Mouse (Mus musculus): ENCODE results near the gene Olfr573-ps1. TPM values are rescaled to one million over a fixed set of nuclear protein-coding genes. Genes with fewer than 3 reads are reported as not detected.

Olfr573-ps1 gene
- total RNA-seq (2021) = not detected
- long read RNA-seq = 0 reads

DNA sequence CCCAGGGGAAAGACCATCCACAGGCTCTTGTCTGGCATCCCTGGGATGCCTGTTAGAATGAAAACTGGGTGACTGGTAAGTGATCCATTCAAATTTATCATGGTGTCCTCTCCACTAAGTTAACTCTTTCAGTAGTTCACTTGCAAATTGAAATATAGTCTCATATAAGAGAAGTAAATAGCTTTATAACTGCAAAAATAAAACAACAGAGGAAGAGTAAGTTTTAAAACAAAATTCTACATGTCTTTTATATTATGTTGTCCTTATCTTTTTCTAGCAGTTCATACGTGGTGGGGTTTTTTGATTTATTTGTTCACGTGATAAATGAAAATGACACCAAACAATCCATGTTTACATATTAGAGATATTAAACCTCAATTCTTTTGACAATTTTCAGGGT lies at the start of gene Olfr573-ps1:
Olfr573-ps1 (minus strand) TSS at position 101 of the 400 bp plus-strand sequence.
- DNase-seq (ENCODE audit: low spot score in 2 of 2) = no peak

GRCm38 (mm10) chr7:102989224-102989623 lies 46.8 kb upstream of the Olfr573-ps1 start, which contains the start of gene Olfr578:
TSS of gene Olfr578 (minus strand) at chr7:102989324.
- no peak for DNase-seq (ENCODE audit: low spot score in 2 of 2)

GRCm38 (mm10) chr7:102975843-102976242 lies 33.5 kb upstream of the Olfr573-ps1 start, which contains the start of gene Olfr577:
TSS of gene Olfr577 (minus strand) at chr7:102975943.
- no peak for DNase-seq (ENCODE audit: low spot score in 2 of 2)

- no peak for DNase-seq (ENCODE audit: low spot score in 2 of 2)
Observed at GRCm38 (mm10) chr7:102974399-102974798, 32.0 kb upstream of the Olfr573-ps1 start.

- no peak for DNase-seq (ENCODE audit: low spot score in 2 of 2)
Observed at GRCm38 (mm10) chr7:102962360-102962759, 20.0 kb upstream of the Olfr573-ps1 start, which contains the start of gene Olfr576. TSS of gene Olfr576 (plus strand) at chr7:102962660.

GRCm38 (mm10) chr7:102958593-102958992 lies 16.2 kb upstream of the Olfr573-ps1 start, which contains the start of gene Olfr575:
TSS of gene Olfr575 (minus strand) at chr7:102958775.
- DNase-seq (ENCODE audit: low spot score in 2 of 2) = no peak

GRCm38 (mm10) chr7:102958137-102958536 lies 15.8 kb upstream of the Olfr573-ps1 start:
- no peak for DNase-seq (ENCODE audit: low spot score in 2 of 2)

DNA sequence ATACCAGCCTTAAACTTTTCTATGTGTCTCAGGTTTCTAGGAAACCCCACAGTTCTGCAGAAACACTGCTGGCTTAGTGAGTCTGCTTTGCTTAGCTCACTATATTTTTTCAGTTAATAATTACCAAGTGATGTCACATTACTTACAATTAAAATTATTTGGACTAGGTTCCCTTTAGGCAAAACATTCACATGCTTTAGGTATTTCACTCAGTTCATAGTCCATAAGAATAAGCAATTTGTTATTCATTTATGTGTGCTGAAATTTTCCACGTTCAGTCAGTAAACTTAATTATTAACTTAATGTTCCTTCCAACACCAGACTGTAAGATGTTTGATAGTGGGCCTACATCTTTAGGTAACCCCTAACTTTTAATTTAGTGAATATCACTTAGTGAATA lies 8.4 kb upstream of the Olfr573-ps1 start:
- DNase-seq (ENCODE audit: low spot score in 2 of 2) = no peak

GRCm38 (mm10) chr7:102948167-102948566 lies 5.8 kb upstream of the Olfr573-ps1 start, which contains the start of gene Olfr574:
TSS of gene Olfr574 (plus strand) at chr7:102948467.
- DNase-seq (ENCODE audit: low spot score in 2 of 2) = no peak

DNA sequence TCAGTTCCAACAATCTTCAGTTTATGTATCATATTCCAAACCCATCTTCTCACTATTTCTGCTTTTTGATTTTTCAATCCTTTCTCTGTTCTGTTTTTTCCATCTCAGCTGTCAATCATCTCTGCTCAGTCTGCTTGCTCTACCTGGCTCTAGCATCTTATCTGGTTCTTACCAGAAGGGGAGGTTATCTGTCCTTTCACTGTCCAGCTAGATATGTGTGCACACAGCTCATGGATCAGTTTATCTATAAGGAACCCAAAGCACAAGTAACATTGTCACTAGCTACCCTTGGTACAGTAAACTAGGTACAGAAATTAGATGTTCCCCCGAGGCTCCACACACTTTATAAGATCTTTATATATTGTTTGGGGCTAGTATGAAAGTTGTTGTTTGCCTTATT lies 1.0 kb upstream of the Olfr573-ps1 start:
- DNase-seq (ENCODE audit: low spot score in 2 of 2) = no peak

GRCm38 (mm10) chr7:102927105-102927504 lies 15.3 kb downstream of the Olfr573-ps1 start:
- no peak for DNase-seq (ENCODE audit: low spot score in 2 of 2)

- no peak for DNase-seq (ENCODE audit: low spot score in 2 of 2)
Observed at GRCm38 (mm10) chr7:102924109-102924508, 18.3 kb downstream of the Olfr573-ps1 start, which contains the start of gene Olfr572. TSS of gene Olfr572 (plus strand) at chr7:102924409.

- DNase-seq (ENCODE audit: low spot score in 2 of 2) = peak in 1 of 2 experiments; percentile 29
Observed at GRCm38 (mm10) chr7:102919632-102920031, 22.7 kb downstream of the Olfr573-ps1 start.

GRCm38 (mm10) chr7:102917032-102917875 lies 25.1 kb downstream of the Olfr573-ps1 start, which contains the start of gene Olfr571:
TSS of gene Olfr571 (minus strand) at chr7:102917536.
- no peak for DNase-seq (ENCODE audit: low spot score in 2 of 2)

DNA sequence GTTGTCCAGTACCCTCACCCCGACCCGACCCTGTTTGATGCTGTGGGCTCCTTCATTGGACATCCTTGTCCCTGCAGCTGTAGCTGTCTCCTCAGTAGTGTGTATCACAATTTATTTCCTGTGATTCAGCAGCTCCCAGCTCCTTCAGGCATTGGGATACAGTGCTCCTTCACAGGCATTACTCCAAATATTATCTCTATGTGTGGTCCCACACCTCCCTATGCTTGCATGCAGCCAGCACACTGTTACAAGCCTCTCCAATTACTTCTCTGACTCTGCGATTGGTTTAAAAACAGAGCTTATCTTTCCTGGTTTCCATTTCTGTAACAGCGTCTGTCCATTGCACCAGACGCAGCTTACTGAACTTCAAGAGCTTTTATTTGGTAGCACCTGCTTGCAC lies 26.0 kb downstream of the Olfr573-ps1 start:
- no peak for DNase-seq (ENCODE audit: low spot score in 2 of 2)

- DNase-seq (ENCODE audit: low spot score in 2 of 2) = no peak
Observed at GRCm38 (mm10) chr7:102915261-102915660, 27.1 kb downstream of the Olfr573-ps1 start.

Other genes starting within 250 kb of the Olfr573-ps1 start
- under 1 TPM in 1 of 2 experiments, not detected in 1; 0.20 TPM for gene Olfr557, start 246.7 kb downstream of the Olfr573-ps1 start, total RNA-seq (2021)
- gene Olfr558, start 240.4 kb downstream of the Olfr573-ps1 start, total RNA-seq (2021) = under 1 TPM; 0.30 to 0.32 TPM
- gene Olfr33, start 223.5 kb downstream of the Olfr573-ps1 start, total RNA-seq (2021) = not detected
- gene Olfr559, start 215.1 kb downstream of the Olfr573-ps1 start, total RNA-seq (2021) = not detected
- gene Olfr560, start 183.2 kb downstream of the Olfr573-ps1 start, total RNA-seq (2021) = not detected
- under 1 TPM; 0.10 to 0.12 TPM for gene Olfr78, start 183.1 kb downstream of the Olfr573-ps1 start, total RNA-seq (2021)
- under 1 TPM in 1 of 2 experiments, not detected in 1; 0.13 TPM for gene Olfr561, start 171.4 kb downstream of the Olfr573-ps1 start, total RNA-seq (2021)
- not detected for gene Olfr564, start 139.1 kb downstream of the Olfr573-ps1 start, total RNA-seq (2021)
- not detected for gene Olfr566, start 83.8 kb downstream of the Olfr573-ps1 start, total RNA-seq (2021)
- not detected for gene Olfr568, start 65.5 kb downstream of the Olfr573-ps1 start, total RNA-seq (2021)
- gene Olfr569, start 51.7 kb downstream of the Olfr573-ps1 start, total RNA-seq (2021) = not detected
- not detected for gene Olfr570, start 48.0 kb downstream of the Olfr573-ps1 start, total RNA-seq (2021)
- gene Olfr571, start 25.0 kb downstream of the Olfr573-ps1 start, total RNA-seq (2021) = not detected
- gene Olfr572, start 18.2 kb downstream of the Olfr573-ps1 start, total RNA-seq (2021) = not detected
- gene Olfr574, start 5.9 kb upstream of the Olfr573-ps1 start, total RNA-seq (2021) = not detected
- not detected for gene Olfr575, start 16.2 kb upstream of the Olfr573-ps1 start, total RNA-seq (2021)
- gene Olfr576, start 20.1 kb upstream of the Olfr573-ps1 start, total RNA-seq (2021) = not detected
- not detected for gene Olfr577, start 33.4 kb upstream of the Olfr573-ps1 start, total RNA-seq (2021)
- not detected for gene Olfr578, start 46.7 kb upstream of the Olfr573-ps1 start, total RNA-seq (2021)
- gene Olfr582, start 95.4 kb upstream of the Olfr573-ps1 start, total RNA-seq (2021) = not detected
- gene Olfr583, start 108.7 kb upstream of the Olfr573-ps1 start, total RNA-seq (2021) = not detected
- not detected for gene Olfr584, start 139.3 kb upstream of the Olfr573-ps1 start, total RNA-seq (2021)
- gene Olfr585, start 155.1 kb upstream of the Olfr573-ps1 start, total RNA-seq (2021) = not detected
- gene Olfr586, start 183.1 kb upstream of the Olfr573-ps1 start, total RNA-seq (2021) = not detected
- not detected for gene Olfr588-ps1, start 198.3 kb upstream of the Olfr573-ps1 start, total RNA-seq (2021)
- gene Olfr589, start 213.8 kb upstream of the Olfr573-ps1 start, total RNA-seq (2021) = not detected
- not detected for gene Olfr591, start 235.8 kb upstream of the Olfr573-ps1 start, total RNA-seq (2021)
- gene Olfr592, start 242.2 kb upstream of the Olfr573-ps1 start, total RNA-seq (2021) = not detected